Mouse (Mus musculus) lung, adult 10 weeks (tissue): ENCODE data around the gene Neurod6. TPM values are rescaled to one million over a fixed set of nuclear protein-coding genes. Genes with fewer than 3 reads are reported as not detected.

ENCODE experiments used
- polyA plus RNA-seq: library from polyadenylated mRNA; stranded (reverse); fragments of 350-450 nt; fragmentation: Illumina TruSeq; extraction: RNeasy Lipid Tissue Mini Kit (QIAGEN cat#74804); gene quantifications from one replicate; pipeline ENCODE4 v1.2.3, GENCODE M21; 2014; ENCODE audit warnings: low read depth, low replicate concordance; ENCODE audit not compliant: insufficient read depth

The Neurod6 gene
- polyA plus RNA-seq: not detected

GRCm38 (mm10) chr6:55680974-55681373 is at the start of gene Neurod6:
TSS of gene Neurod6 (minus strand) at chr6:55681263.

Other genes starting within 250 kb of the Neurod6 start
- 0.96 TPM for gene Adcyap1r1, start 229.3 kb downstream of the Neurod6 start, polyA plus RNA-seq
- gene Itprid1, start 155.6 kb upstream of the Neurod6 start, polyA plus RNA-seq: 3.4 TPM